Mouse (Mus musculus): ENCODE data around the gene Gm10188. TPM values are rescaled to one million over a fixed set of nuclear protein-coding genes. Genes with fewer than 3 reads are reported as not detected.

Gm10188 gene
- total RNA-seq (2023): not detected

GRCm38 (mm10) chr1:132229667-132230066, at the start of gene Gm10188:
Gene Gm10188 (minus strand): TSS chr1:132229767.

GRCm38 (mm10) chr1:132191093-132191785, 38.3 kb downstream of the Gm10188 start, which contains the start of the genes Lemd1 and AC124108.1:
Gene Lemd1 (plus strand): TSS chr1:132191431.
Gene AC124108.1 (plus strand): TSS chr1:132191457.

Other genes with a start within 250 kb of the Gm10188 start
- gene Elk4, start 222.2 kb downstream of the Gm10188 start, total RNA-seq (2023): 100 to 1,000 TPM; 330 to 333 TPM
- under 1 TPM in 1 of 2 experiments, not detected in 1; 0.17 TPM for gene Mfsd4a, start 161.7 kb downstream of the Gm10188 start, total RNA-seq (2023)
- gene Cdk18, start 90.1 kb downstream of the Gm10188 start, total RNA-seq (2023): under 1 TPM in 1 of 2 experiments, not detected in 1; 0.44 TPM
- not detected for gene Lemd1, start 38.3 kb downstream of the Gm10188 start, total RNA-seq (2023)
- not detected for gene AC124108.1, start 38.3 kb downstream of the Gm10188 start, total RNA-seq (2023)
- under 1 TPM in 1 of 2 experiments, not detected in 1; 0.12 TPM for gene Klhdc8a, start 68.9 kb upstream of the Gm10188 start, total RNA-seq (2023)
- gene Nuak2, start 86.4 kb upstream of the Gm10188 start, total RNA-seq (2023): 100 to 1,000 TPM; 128 to 132 TPM
- under 1 TPM; 0.55 to 0.59 TPM for gene Tmcc2, start 161.5 kb upstream of the Gm10188 start, total RNA-seq (2023)
- 10 to 100 TPM; 27.6 to 31.5 TPM for gene Dstyk, start 187.8 kb upstream of the Gm10188 start, total RNA-seq (2023)
- gene Rbbp5, start 247.6 kb upstream of the Gm10188 start, total RNA-seq (2023): 10 to 100 TPM; 60.6 to 66.5 TPM